ENCODE assay signal across 8 mouse cellular contexts in the genomic region with DNA sequence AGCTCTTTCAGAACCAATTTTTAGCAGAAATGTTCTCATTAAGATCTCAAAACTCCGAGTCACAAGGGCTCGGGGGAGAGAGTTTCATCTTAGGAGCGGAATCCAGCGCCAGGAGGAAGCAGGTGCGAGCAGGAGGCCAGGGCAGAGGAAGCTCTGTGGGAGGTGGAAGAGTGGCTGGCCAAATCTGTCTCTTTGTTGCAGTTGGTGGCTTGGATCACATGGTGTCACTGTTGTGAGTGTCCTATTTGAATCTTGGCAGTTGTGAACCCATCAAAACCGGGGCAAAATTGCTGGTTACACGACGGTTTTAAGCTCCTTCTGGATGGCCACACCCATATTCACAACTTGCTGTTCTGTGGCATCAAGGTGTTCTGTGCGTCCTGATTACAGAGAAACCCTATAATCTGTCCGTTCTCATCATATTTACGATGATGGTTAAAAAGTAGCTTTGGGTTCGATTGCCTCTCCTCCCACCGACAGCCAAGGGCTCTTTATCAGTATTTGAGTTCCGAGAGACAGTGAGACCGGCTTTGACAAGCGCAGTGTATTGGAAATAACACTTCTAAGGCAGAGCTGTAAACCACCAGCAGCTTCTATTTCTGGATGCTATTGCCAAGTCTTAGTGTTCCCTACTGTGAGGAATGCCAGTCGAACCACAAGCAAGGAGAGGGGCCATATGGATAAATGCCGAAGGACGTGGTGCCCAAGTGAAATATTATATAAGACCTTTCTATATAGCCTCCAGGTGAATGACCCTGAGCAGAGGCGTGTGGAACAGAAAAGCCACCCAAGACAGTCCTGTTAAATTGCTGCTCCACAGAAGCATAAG. TPM values are rescaled to one million over a fixed set of nuclear protein-coding genes. Genes with fewer than 3 reads are reported as not detected.
DNase-seq lines count a peak whose midpoint lies in the region; ATAC-seq and TF ChIP-seq lines count a peak whose summit lies in the region.

No protein-coding gene starts in this region.

- no peak overlapping the region for H3K4me3 ChIP-seq in CH12.LX (replicated peaks in 1 of 3; ENCODE audit: low read depth in 2 of 3, low read length in 2 of 3, poor library complexity in 1 of 3)

- peak; percentile 88 to 90 for ATAC-seq in hematopoietic stem cell, adult 5-6 weeks (replicated peaks in 1 of 2; ENCODE audit: insufficient read depth in 1 of 2, low FRiP score in 2 of 2, low TSS enrichment in 1 of 2, low read depth in 1 of 2, poor library complexity in 2 of 2, severe bottlenecking in 2 of 2)

- dilution Hi-C loops in CH12.LX (cut with MboI; ENCODE audit: extremely low pct_ligation_motif_present, extremely low pct_unique_long_range_greater_than_20kb, low sequenced_read_pairs) = no loop called here

- TF ChIP-seq RAD21 in CH12.LX (IDR thresholded peaks at IDR 0.05; ENCODE audit: low read depth, low read length) = peak; percentile 69

- in situ Hi-C loops in CH12.LX (cut with MboI; ENCODE audit: low pct_ligation_motif_present, low pct_unique_long_range_greater_than_20kb, low sequenced_read_pairs) = no loop called here

- no peaks in the 10 kb centered on the region for H3K27me3 ChIP-seq in CH12.LX (replicated peaks)
- no peaks in the 10 kb centered on the region for H3K27me3 ChIP-seq in splenic B cell, adult 2 months (ENCODE audit: control insufficient read depth, insufficient read depth, low read length, poor library complexity, severe bottlenecking)

- TF ChIP-seq CTCF in CH12.LX (conservative IDR thresholded peaks at IDR 0.05 in 1 of 2, IDR thresholded peaks at IDR 0.05 in 1 of 2; ENCODE audit: low read depth in 2 of 2, low read length in 2 of 2) = peak in 1 of 2 experiments; percentile 65; a peak in 2 of 4 replicates

- no peaks in the 10 kb centered on the region for H3K36me3 ChIP-seq in CH12.LX (replicated peaks in 1 of 2; ENCODE audit: control insufficient read depth in 1 of 2, insufficient read depth in 1 of 2, low read length in 1 of 2)
- H3K36me3 ChIP-seq in splenic B cell, adult 2 months (ENCODE audit: control insufficient read depth, insufficient read depth, low read length, poor library complexity, severe bottlenecking) = no peaks in the 10 kb centered on the region

- H3K27ac ChIP-seq in CH12.LX (ENCODE audit: insufficient read depth, low read depth) = no peak overlapping the region

- TF ChIP-seq POLR2A in CH12.LX (IDR thresholded peaks at IDR 0.05; ENCODE audit: low read depth, low read length) = no peak

- no peak overlapping the region for H3K9ac ChIP-seq in CH12.LX (ENCODE audit: insufficient read depth, low read depth)

- H3K9me3 ChIP-seq in CH12.LX (replicated peaks; ENCODE audit: low read length) = no peaks in the 10 kb centered on the region

- H3K4me1 ChIP-seq in CH12.LX (ENCODE audit: control insufficient read depth in 1 of 2, insufficient read depth in 2 of 2) = peaks cover 0 to 13% of the 10 kb centered on the region in 2 experiments; a peak in 2 of 4 replicates

- peak overlapping the region; percentile 73; the same call in 1 of the 2 replicates for H3K4me2 ChIP-seq in CH12.LX (ENCODE audit: insufficient read depth, low read depth, poor library complexity, severe bottlenecking)

- peak; percentile 36 for DNase-seq in kidney, adult 9 months
- no peak for DNase-seq in kidney, adult 11 months
- peak; percentile 71 for DNase-seq in CH12.LX (ENCODE audit: extremely low read depth)
- DNase-seq in c-Kit-positive CD71-positive TER-119-negative erythroid progenitor cells, embryonic 14.5 days (ENCODE audit: low read depth) = peak; percentile 33
- peak; percentile 31 for DNase-seq in splenic B cell, adult 2 months (ENCODE audit: low read depth, low spot score)
- DNase-seq in gastrocnemius, adult 8-10 months (ENCODE audit: low spot score in 2 of 2) = no peak
- no peak for DNase-seq in embryo, embryonic 10.5 days (ENCODE audit: low spot score)

- H3K79me2 ChIP-seq in CH12.LX (replicated peaks; ENCODE audit: control insufficient read depth, extremely low read depth, insufficient read depth, poor library complexity, severe bottlenecking) = no peaks in the 10 kb centered on the region

- 0 out of 2 replicates have a peak, but pooled peaks have one; percentile 15 for TF ChIP-seq EP300 in CH12.LX (IDR thresholded peaks at IDR 0.05; ENCODE audit: low read length)

TF ChIP-seq in CH12.LX, 34 proteins besides CTCF, POLR2A, EP300 and RAD21:
- TF ChIP-seq MAX (IDR thresholded peaks at IDR 0.05; ENCODE audit: low read length) (peak; percentile 62; the same call in 1 of the 2 replicates), IRF4 (IDR thresholded peaks at IDR 0.05; ENCODE audit: low read depth, low read length) (0 out of 2 replicates have a peak, but pooled peaks have one; percentile 17), JUND (conservative IDR thresholded peaks at IDR 0.05; ENCODE audit: low read depth, low read length) (no peak), UBTF (IDR thresholded peaks at IDR 0.05; ENCODE audit: low read depth, low read length) (no peak), SIN3A (IDR thresholded peaks at IDR 0.05; ENCODE audit: low read length) (no peak), HCFC1 (IDR thresholded peaks at IDR 0.05; ENCODE audit: low read depth, low read length) (no peak; the same call in 1 of the 2 replicates), BHLHE40 (IDR thresholded peaks at IDR 0.05; ENCODE audit: low read depth, low read length) (no peak), ZC3H11A (IDR thresholded peaks at IDR 0.05; ENCODE audit: low read depth, low read length) (peak; percentile 15; the same call in 1 of the 2 replicates), JUN (IDR thresholded peaks at IDR 0.05; ENCODE audit: insufficient read depth, low read depth, low read length) (no peak), SMC3 (IDR thresholded peaks at IDR 0.05; ENCODE audit: low read depth, low read length) (peak; percentile 63), MYC (IDR thresholded peaks at IDR 0.05; ENCODE audit: low read depth, low read length) (0 out of 2 replicates have a peak, but pooled peaks have one; percentile 54), ZNF384 (IDR thresholded peaks at IDR 0.05; ENCODE audit: low read depth, low read length) (0 out of 2 replicates have a peak, but pooled peaks have one; percentile 7)

RNA-seq across cellular contexts. Expression of gene Max, which starts 47.4 kb away (rescaled TPM):
- total RNA-seq in CH12.LX (2012; rRNA removed) (23.9 and 31.7 TPM in 2 replicates), CH12.LX (2014; rRNA removed) (69.6 and 84.8 TPM in 2 replicates)
- 106 and 128 TPM in 2 replicates for polyA plus RNA-seq in CH12.LX (2012; ENCODE audit: insufficient read length, low read depth)
- 102 and 115 TPM in 2 replicates for total RNA-seq in hematopoietic stem cell, adult 5-6 weeks (2017)
- 10 to 100 TPM; 27.0 to 40.6 (median 31.6) TPM for total RNA-seq in gastrocnemius, adult 8-10 months (2022)

Comparison
In these comparisons a context has a peak if more than half of its experiments do, and no peak if none do; other contexts are left out.
1. DNase-seq: peak in kidney, adult 9 months (single experiment), CH12.LX (single experiment), c-Kit-positive CD71-positive TER-119-negative erythroid progenitor cells, embryonic 14.5 days (single experiment) and splenic B cell, adult 2 months (single experiment); none in kidney, adult 11 months (single experiment), gastrocnemius, adult 8-10 months (0 of 2) and embryo, embryonic 10.5 days (single experiment).